Mouse (Mus musculus): ENCODE measurements at regions not wholly inside any gene's neighbourhood (a gene's known extent, or its start where the extent isn't known, plus 50 kb on each side); places are given as distances from the start of the nearest gene placed in this dataset.
A peak's percentile ranks its signal among the peaks of the same experiment; 100 is the strongest.

- DNase-seq (ENCODE audit: extremely low read depth), result no peak
- Histone ChIP-seq H3K9ac (ENCODE audit: insufficient read depth, low read depth) (no peak overlapping the region), H3K27me3 (replicated peaks) (no peaks in the 10 kb centered on the region), H3K4me3 (replicated peaks in 1 of 3; ENCODE audit: low read depth in 2 of 3, low read length in 2 of 3, poor library complexity in 1 of 3) (no peak overlapping the region), H3K27ac (ENCODE audit: insufficient read depth, low read depth) (no peak overlapping the region), H3K9me3 (replicated peaks; ENCODE audit: low read length) (no peaks in the 10 kb centered on the region), H3K4me1 (ENCODE audit: control insufficient read depth in 1 of 2, insufficient read depth in 2 of 2) (peaks cover 0 to 3% of the 10 kb centered on the region in 2 experiments; a peak in 1 of 4 replicates), H3K4me2 (ENCODE audit: insufficient read depth, low read depth, poor library complexity, severe bottlenecking) (no peak overlapping the region), H3K79me2 (replicated peaks; ENCODE audit: control insufficient read depth, extremely low read depth, insufficient read depth, poor library complexity, severe bottlenecking) (no peaks in the 10 kb centered on the region), H3K36me3 (replicated peaks in 1 of 2; ENCODE audit: control insufficient read depth in 1 of 2, insufficient read depth in 1 of 2, low read length in 1 of 2) (no peaks in the 10 kb centered on the region)
- no peak for TF ChIP-seq RCOR1 (conservative IDR thresholded peaks at IDR 0.05; ENCODE audit: low read depth, low read length)
- TF ChIP-seq HCFC1 (IDR thresholded peaks at IDR 0.05; ENCODE audit: low read depth, low read length), result no peak
- no peak for TF ChIP-seq MEF2A (IDR thresholded peaks at IDR 0.05; ENCODE audit: borderline replicate concordance, low read depth, low read length)
- TF ChIP-seq ZNF384 (IDR thresholded peaks at IDR 0.05; ENCODE audit: low read depth, low read length), result no peak
- no peak for TF ChIP-seq ELF1 (IDR thresholded peaks at IDR 0.05; ENCODE audit: low read depth, low read length)
- no peak for TF ChIP-seq ETS1 (conservative IDR thresholded peaks at IDR 0.05; ENCODE audit: low read depth, low read length)
- TF ChIP-seq MXI1 (IDR thresholded peaks at IDR 0.05; ENCODE audit: low read depth, low read length), result no peak
- no peak for TF ChIP-seq JUN (IDR thresholded peaks at IDR 0.05; ENCODE audit: insufficient read depth, low read depth, low read length)
- TF ChIP-seq USF2 (conservative IDR thresholded peaks at IDR 0.05; ENCODE audit: low read depth, low read length), result no peak
- TF ChIP-seq KAT2A (IDR thresholded peaks at IDR 0.05; ENCODE audit: insufficient replicate concordance, low read length), result no peak
- no peak for TF ChIP-seq POLR2A (IDR thresholded peaks at IDR 0.05; ENCODE audit: low read depth, low read length)
- no peak for TF ChIP-seq TBP (conservative IDR thresholded peaks at IDR 0.05; ENCODE audit: low read depth, low read length)
- no peak for TF ChIP-seq ZMIZ1 (IDR thresholded peaks at IDR 0.05; ENCODE audit: low read depth, low read length)
- TF ChIP-seq EP300 (IDR thresholded peaks at IDR 0.05; ENCODE audit: low read length), result no peak
- TF ChIP-seq MAZ (IDR thresholded peaks at IDR 0.05; ENCODE audit: low read depth, low read length), result no peak
- no peak for TF ChIP-seq UBTF (IDR thresholded peaks at IDR 0.05; ENCODE audit: low read depth, low read length)
- no peak for TF ChIP-seq SMC3 (IDR thresholded peaks at IDR 0.05; ENCODE audit: low read depth, low read length)
- no peak for TF ChIP-seq MAFK (IDR thresholded peaks at IDR 0.05; ENCODE audit: insufficient replicate concordance, low read length)
- no peak for TF ChIP-seq ZC3H11A (IDR thresholded peaks at IDR 0.05; ENCODE audit: low read depth, low read length)
- TF ChIP-seq TCF12 (IDR thresholded peaks at IDR 0.05; ENCODE audit: low read depth, low read length), result no peak
- in situ Hi-C loops (cut with MboI; ENCODE audit: low pct_ligation_motif_present, low pct_unique_long_range_greater_than_20kb, low sequenced_read_pairs) (no loop called here), dilution Hi-C loops (cut with MboI; ENCODE audit: extremely low pct_ligation_motif_present, extremely low pct_unique_long_range_greater_than_20kb, low sequenced_read_pairs) (no loop called here)
Observed at GRCm38 (mm10) chr16:51353791-51354190, 677.2 kb upstream of the Cblb start.

GRCm38 (mm10) chr16:51370070-51370469, 661.0 kb upstream of the Cblb start:
- in situ Hi-C loops (cut with MboI; ENCODE audit: low pct_ligation_motif_present, low pct_unique_long_range_greater_than_20kb, low sequenced_read_pairs) (no loop called here), dilution Hi-C loops (cut with MboI; ENCODE audit: extremely low pct_ligation_motif_present, extremely low pct_unique_long_range_greater_than_20kb, low sequenced_read_pairs) (no loop called here)
- Histone ChIP-seq H3K36me3 (replicated peaks in 1 of 2; ENCODE audit: control insufficient read depth in 1 of 2, insufficient read depth in 1 of 2, low read length in 1 of 2) (no peaks in the 10 kb centered on the region), H3K4me2 (ENCODE audit: insufficient read depth, low read depth, poor library complexity, severe bottlenecking) (no peak overlapping the region), H3K4me1 (ENCODE audit: control insufficient read depth in 1 of 2, insufficient read depth in 2 of 2) (peaks cover 0 to 22% of the 10 kb centered on the region in 2 experiments; a peak in 2 of 4 replicates), H3K9me3 (replicated peaks; ENCODE audit: low read length) (no peaks in the 10 kb centered on the region), H3K4me3 (replicated peaks in 1 of 3; ENCODE audit: low read depth in 2 of 3, low read length in 2 of 3, poor library complexity in 1 of 3) (no peak overlapping the region), H3K79me2 (replicated peaks; ENCODE audit: control insufficient read depth, extremely low read depth, insufficient read depth, poor library complexity, severe bottlenecking) (no peaks in the 10 kb centered on the region), H3K9ac (ENCODE audit: insufficient read depth, low read depth) (no peak overlapping the region), H3K27ac (ENCODE audit: insufficient read depth, low read depth) (no peak overlapping the region), H3K27me3 (replicated peaks) (no peaks in the 10 kb centered on the region)
- TF ChIP-seq CHD2 (IDR thresholded peaks at IDR 0.05; ENCODE audit: low read length), result no peak
- no peak for TF ChIP-seq MAFK (IDR thresholded peaks at IDR 0.05; ENCODE audit: insufficient replicate concordance, low read length)
- no peak for TF ChIP-seq ZNF384 (IDR thresholded peaks at IDR 0.05; ENCODE audit: low read depth, low read length)
- no peak for TF ChIP-seq ETS1 (conservative IDR thresholded peaks at IDR 0.05; ENCODE audit: low read depth, low read length)
- no peak for TF ChIP-seq IRF4 (IDR thresholded peaks at IDR 0.05; ENCODE audit: low read depth, low read length)
- no peak for TF ChIP-seq MXI1 (IDR thresholded peaks at IDR 0.05; ENCODE audit: low read depth, low read length)
- no peak for TF ChIP-seq ELF1 (IDR thresholded peaks at IDR 0.05; ENCODE audit: low read depth, low read length)
- no peak for TF ChIP-seq E2F4 (IDR thresholded peaks at IDR 0.05; ENCODE audit: insufficient replicate concordance, low read depth, low read length)
- TF ChIP-seq MEF2A (IDR thresholded peaks at IDR 0.05; ENCODE audit: borderline replicate concordance, low read depth, low read length), result no peak
- no peak for TF ChIP-seq POLR2A (IDR thresholded peaks at IDR 0.05; ENCODE audit: low read depth, low read length)
- TF ChIP-seq JUN (IDR thresholded peaks at IDR 0.05; ENCODE audit: insufficient read depth, low read depth, low read length), result no peak
- no peak for TF ChIP-seq CHD1 (IDR thresholded peaks at IDR 0.05; ENCODE audit: low read depth, low read length)
- no peak for TF ChIP-seq MYC (IDR thresholded peaks at IDR 0.05; ENCODE audit: low read depth, low read length)
- no peak for TF ChIP-seq EP300 (IDR thresholded peaks at IDR 0.05; ENCODE audit: low read length)
- TF ChIP-seq MAX (IDR thresholded peaks at IDR 0.05; ENCODE audit: low read length), result no peak
- no peak for TF ChIP-seq ZKSCAN1 (IDR thresholded peaks at IDR 0.05; ENCODE audit: borderline replicate concordance, low read depth, low read length)
- TF ChIP-seq RCOR1 (conservative IDR thresholded peaks at IDR 0.05; ENCODE audit: low read depth, low read length), result no peak
- peak; percentile 27 for DNase-seq (ENCODE audit: extremely low read depth)
